Mouse (Mus musculus) heart, postnatal 0 days (tissue): ENCODE measurements around the gene Neu2.

Source experiments
- CTCF ChIP-seq: IDR thresholded peaks from 2 replicates; pipeline ENCODE4 v1.5.1; 2016; ENCODE audit warnings: antibody characterized with exemption, control low read depth, low read depth
- EP300 ChIP-seq: IDR thresholded peaks from 2 replicates; pipeline ENCODE4 v1.6.1; 2016; ENCODE audit warnings: antibody characterized with exemption, low read depth

DNA sequence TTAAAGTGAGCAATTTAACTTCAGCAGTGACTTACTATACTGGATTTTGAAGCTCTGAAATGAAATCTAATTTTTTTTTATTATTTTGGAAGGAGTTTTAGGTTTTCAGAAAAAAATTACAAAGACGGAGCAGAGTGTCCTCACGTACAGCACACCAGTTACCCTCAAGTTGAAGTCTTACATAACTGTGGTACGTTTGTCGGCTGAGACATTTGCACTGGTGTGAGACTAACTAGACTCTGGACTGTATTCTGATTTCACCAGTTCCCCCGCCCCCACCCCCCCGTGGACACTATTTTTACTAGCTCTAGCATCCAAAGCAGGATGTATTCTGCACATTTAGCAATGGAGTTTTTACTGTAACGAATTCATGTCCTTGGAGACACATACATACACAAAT is 90.8 kb downstream of the Neu2 start:
- TF ChIP-seq EP300, result no peak
- no peak for TF ChIP-seq CTCF
